Mouse (Mus musculus): Measurements from ENCODE around the gene Myo1c. TPM values are rescaled to one million over a fixed set of nuclear protein-coding genes. Genes with fewer than 3 reads are reported as not detected.
"Not testable (repeated sequence)": the region's sequence is repeated elsewhere in the genome, so short reads cannot be mapped to it uniquely, and the experiment has no call there.

Myo1c gene
- polyA plus RNA-seq, 1 experiment from 2014 or later = 12.6 TPM

GRCm38 (mm10) chr11:75677881-75678746, 27.8 kb downstream of the Myo1c start:
- 94% methylated on average over 3 of the region's 3 CpGs for WGBS
- no peak for ATAC-seq (ENCODE audit: low FRiP score, low read depth)

GRCm38 (mm10) chr11:75678747-75679438, 28.6 kb downstream of the Myo1c start, which contains the start of gene Crk:
Gene Crk, plus strand, starts transcription at chr11:75679259.
- Histone ChIP-seq H3K9ac (peak within 1 kb of the TSS; percentile 88), H3K27ac (replicated peaks) (peak within 1 kb of the TSS; percentile 94), H3K4me2 (peak within 1 kb of the TSS; percentile 75), H3K4me1 (replicated peaks) (peaks cover 27% of the 10 kb centered on the region), H3K36me3 (no peaks in the 10 kb centered on the region), H3K27me3 (no peaks in the 10 kb centered on the region), H3K4me3 (peak within 1 kb of the TSS; percentile 97), H3K9me3 (no peaks in the 10 kb centered on the region)
- ATAC-seq (ENCODE audit: low FRiP score, low read depth) = peak; percentile 98
- WGBS = under 1% methylated on average over 55 of the region's 55 CpGs

More at GRCm38 (mm10) chr11:75677881-75678746, 27.8 kb downstream of the Myo1c start:
- Histone ChIP-seq H3K4me2 (peak overlapping the region; percentile 75), H3K27ac (replicated peaks) (peak overlapping the region; percentile 94), H3K4me1 (replicated peaks) (peaks cover 27% of the 10 kb centered on the region), H3K9ac (peak overlapping the region; percentile 27; the same call in 1 of the 2 replicates), H3K36me3 (no peaks in the 10 kb centered on the region), H3K4me3 (peak overlapping the region; percentile 97), H3K27me3 (no peaks in the 10 kb centered on the region), H3K9me3 (no peaks in the 10 kb centered on the region)

GRCm38 (mm10) chr11:75679439-75680171, 29.3 kb downstream of the Myo1c start:
- Histone ChIP-seq H3K36me3 (no peaks in the 10 kb centered on the region), H3K27ac (replicated peaks) (peak overlapping the region; percentile 94), H3K9ac (peak overlapping the region; percentile 88), H3K9me3 (no peaks in the 10 kb centered on the region), H3K4me3 (peak overlapping the region; percentile 97), H3K27me3 (no peaks in the 10 kb centered on the region), H3K4me2 (peak overlapping the region; percentile 75), H3K4me1 (replicated peaks) (peaks cover 27% of the 10 kb centered on the region)
- WGBS = under 1% methylated on average over 41 of the region's 43 CpGs
- ATAC-seq (ENCODE audit: low FRiP score, low read depth) = peak; percentile 85

- Histone ChIP-seq H3K4me2 (no peak overlapping the region), H3K36me3 (no peaks in the 10 kb centered on the region), H3K9me3 (no peaks in the 10 kb centered on the region), H3K9ac (no peak overlapping the region), H3K4me1 (replicated peaks) (peaks cover 28% of the 10 kb centered on the region), H3K27ac (replicated peaks) (no peak overlapping the region), H3K27me3 (no peaks in the 10 kb centered on the region), H3K4me3 (no peak overlapping the region)
- WGBS = 87% methylated on average over 5 of the region's 5 CpGs
- ATAC-seq (ENCODE audit: low FRiP score, low read depth) = no peak
Measured at GRCm38 (mm10) chr11:75684462-75684861, 34.2 kb downstream of the Myo1c start.

DNA sequence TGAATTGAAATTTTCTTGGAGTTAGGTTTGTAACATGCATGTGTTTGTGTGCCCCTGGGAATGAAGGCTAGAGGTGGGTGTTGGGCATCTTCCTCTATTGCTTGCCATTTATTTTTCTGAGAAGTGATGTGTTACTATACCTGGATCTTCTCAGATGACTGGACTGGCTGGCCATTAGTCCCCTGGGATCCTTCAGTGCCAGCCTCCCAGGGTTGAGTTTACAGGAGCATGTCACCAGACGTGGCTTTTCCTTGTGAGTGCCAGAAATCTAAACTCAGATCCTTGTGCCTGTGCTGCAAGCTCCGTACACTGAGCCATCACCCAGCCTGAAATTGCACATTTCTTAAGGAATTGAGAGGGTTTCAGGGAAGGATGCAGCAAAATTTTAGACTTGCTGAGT, 34.7 kb downstream of the Myo1c start:
- no peak overlapping the region for H3K27ac ChIP-seq (replicated peaks)
- H3K4me2 ChIP-seq = no peak overlapping the region
- H3K4me3 ChIP-seq = no peak overlapping the region
- H3K9ac ChIP-seq = no peak overlapping the region
- H3K9me3 ChIP-seq = no peaks in the 10 kb centered on the region
- no peak for ATAC-seq (ENCODE audit: low FRiP score, low read depth)
- peaks cover 28% of the 10 kb centered on the region for H3K4me1 ChIP-seq (replicated peaks)
- WGBS = 75% methylated on average over 2 of the region's 2 CpGs
- no peaks in the 10 kb centered on the region for H3K27me3 ChIP-seq
- no peaks in the 10 kb centered on the region for H3K36me3 ChIP-seq

GRCm38 (mm10) chr11:75687343-75687993, 37.2 kb downstream of the Myo1c start:
- peaks cover 8% of the 10 kb centered on the region for H3K36me3 ChIP-seq
- H3K4me2 ChIP-seq = no peak overlapping the region
- no peaks in the 10 kb centered on the region for H3K27me3 ChIP-seq
- H3K9ac ChIP-seq = no peak overlapping the region
- H3K27ac ChIP-seq (replicated peaks) = no peak overlapping the region
- no peak overlapping the region for H3K4me3 ChIP-seq
- 0 out of 2 replicates have a peak, but pooled peaks cover 4% of the 10 kb centered on the region for H3K4me1 ChIP-seq (replicated peaks)
- 73% methylated on average over 2 of the region's 2 CpGs for WGBS
- H3K9me3 ChIP-seq = no peaks in the 10 kb centered on the region
- ATAC-seq (ENCODE audit: low FRiP score, low read depth) = no peak

- H3K27me3 ChIP-seq = no peaks in the 10 kb centered on the region
- 86% methylated on average over 2 of the region's 2 CpGs for WGBS
- H3K9ac ChIP-seq = no peak overlapping the region
- no peaks in the 10 kb centered on the region for H3K9me3 ChIP-seq
- H3K36me3 ChIP-seq = peaks cover 12% of the 10 kb centered on the region
- no peak overlapping the region for H3K4me2 ChIP-seq
- ATAC-seq (ENCODE audit: low FRiP score, low read depth) = no peak
- H3K27ac ChIP-seq (replicated peaks) = no peak overlapping the region
- no peak overlapping the region for H3K4me3 ChIP-seq
- 0 out of 2 replicates have a peak, but pooled peaks cover 4% of the 10 kb centered on the region for H3K4me1 ChIP-seq (replicated peaks)
Measured at GRCm38 (mm10) chr11:75688132-75688531, 37.8 kb downstream of the Myo1c start.

DNA sequence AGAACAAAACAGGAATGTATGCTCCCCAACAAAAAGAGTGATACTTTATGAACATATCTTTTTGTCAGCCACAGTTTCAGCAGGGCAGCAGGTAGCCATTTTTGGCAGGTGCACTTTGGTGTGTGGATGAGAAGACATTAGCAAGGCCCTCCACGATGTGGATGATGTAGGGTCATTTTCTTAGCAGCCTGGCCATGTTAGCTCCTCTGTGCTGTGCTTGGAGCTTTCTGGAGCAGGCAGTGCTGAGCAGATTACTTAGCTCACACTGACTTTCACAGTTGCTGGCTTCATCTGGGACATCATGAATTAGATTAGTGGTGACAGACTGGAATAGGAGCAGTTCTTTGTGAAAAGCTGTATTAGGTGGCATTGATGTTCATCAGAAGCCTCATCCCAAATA, 39.7 kb downstream of the Myo1c start:
- WGBS = 90% methylated on average over 1 of the region's 1 CpGs
- no peak for ATAC-seq (ENCODE audit: low FRiP score, low read depth)
- Histone ChIP-seq H3K9ac (no peak overlapping the region), H3K4me1 (replicated peaks) (0 out of 2 replicates have a peak, but pooled peaks cover 4% of the 10 kb centered on the region), H3K4me2 (no peak overlapping the region), H3K4me3 (no peak overlapping the region), H3K9me3 (no peaks in the 10 kb centered on the region), H3K36me3 (peaks cover 30% of the 10 kb centered on the region), H3K27me3 (no peaks in the 10 kb centered on the region), H3K27ac (replicated peaks) (no peak overlapping the region)

DNA sequence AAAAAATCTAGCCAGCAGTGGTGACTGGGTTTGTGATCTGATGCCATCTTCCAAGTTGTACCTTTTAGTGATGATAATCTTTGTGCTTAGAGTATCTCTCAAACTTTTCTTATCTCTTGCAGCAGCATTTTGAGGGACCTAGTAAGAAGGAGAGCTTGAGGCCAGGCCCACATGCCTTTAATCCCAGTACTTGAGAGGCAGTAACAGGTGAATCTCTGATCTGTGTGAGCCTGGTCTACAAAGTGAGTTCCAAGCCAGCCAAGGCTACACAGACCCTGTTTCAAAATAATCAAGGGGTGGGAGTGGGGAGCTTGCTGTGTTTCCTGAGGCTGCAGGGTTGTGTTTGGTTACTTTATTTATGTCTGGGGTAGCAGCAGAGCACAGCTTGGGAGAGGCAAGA, 40.7 kb downstream of the Myo1c start:
- H3K4me1 ChIP-seq (replicated peaks) = 0 out of 2 replicates have a peak, but pooled peaks cover 2% of the 10 kb centered on the region
- H3K9ac ChIP-seq = no peak overlapping the region
- no peak overlapping the region for H3K4me3 ChIP-seq
- H3K27me3 ChIP-seq = no peaks in the 10 kb centered on the region
- H3K9me3 ChIP-seq = no peaks in the 10 kb centered on the region
- no peak overlapping the region for H3K27ac ChIP-seq (replicated peaks)
- H3K36me3 ChIP-seq = peaks cover 33% of the 10 kb centered on the region
- H3K4me2 ChIP-seq = no peak overlapping the region
- no peak for ATAC-seq (ENCODE audit: low FRiP score, low read depth)

- no peak overlapping the region for H3K9ac ChIP-seq
Measured at GRCm38 (mm10) chr11:75693570-75693969, 43.3 kb downstream of the Myo1c start.

DNA sequence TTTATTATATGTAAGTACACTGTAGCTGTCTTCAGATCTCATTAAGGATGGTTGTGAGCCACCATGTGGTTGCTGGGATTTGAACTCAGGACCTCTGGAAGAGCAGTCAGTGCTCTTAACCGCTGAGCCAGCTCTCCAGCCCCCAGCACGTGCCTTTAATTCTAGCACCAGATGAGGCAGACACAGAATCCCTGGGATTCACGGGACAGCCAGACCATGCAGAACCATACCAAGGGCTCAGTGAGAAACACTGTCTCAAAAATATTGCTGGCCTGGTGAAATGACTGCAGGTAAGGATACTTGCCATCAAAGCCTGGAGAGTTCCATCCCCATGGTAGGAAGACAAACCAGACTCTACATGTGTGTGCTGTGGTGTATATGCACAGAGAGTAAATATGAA, 47.2 kb downstream of the Myo1c start:
- not testable (repeated sequence) for H3K9ac ChIP-seq; H3K4me3 ChIP-seq; H3K27ac ChIP-seq (replicated peaks); H3K9me3 ChIP-seq; ATAC-seq (ENCODE audit: low FRiP score, low read depth); H3K4me1 ChIP-seq (replicated peaks); H3K27me3 ChIP-seq; H3K4me2 ChIP-seq
- 93% methylated on average over 3 of the region's 3 CpGs for WGBS
- peaks cover 74% of the 10 kb centered on the region for H3K36me3 ChIP-seq

More at GRCm38 (mm10) chr11:75693570-75693969, 43.3 kb downstream of the Myo1c start:
- no peaks in the 10 kb centered on the region for H3K4me1 ChIP-seq (replicated peaks)
- no peak overlapping the region for H3K27ac ChIP-seq (replicated peaks)
- no peaks in the 10 kb centered on the region for H3K9me3 ChIP-seq
- no peak overlapping the region for H3K4me2 ChIP-seq
- 92% methylated on average over 5 of the region's 5 CpGs for WGBS
- no peaks in the 10 kb centered on the region for H3K27me3 ChIP-seq
- no peak for ATAC-seq (ENCODE audit: low FRiP score, low read depth)
- H3K36me3 ChIP-seq = peaks cover 54% of the 10 kb centered on the region
- no peak overlapping the region for H3K4me3 ChIP-seq

Measured in hindbrain, embryonic 15.5 days (tissue).